Mouse (Mus musculus) cerebellum, adult 2 months (tissue): Measurements from ENCODE around the gene Ppp5c.

Source experiments
- CTCF ChIP-seq: fragments of 200-500 bp; IDR thresholded peaks from 2 replicates; pipeline ENCODE4 v1.5.1; 2011; ENCODE audit warnings: low read depth, mild to moderate bottlenecking, control low read depth, low read length, moderate library complexity, borderline replicate concordance; ENCODE audit not compliant: insufficient read depth
- POLR2A ChIP-seq: fragments of 200-500 bp; IDR thresholded peaks from 2 replicates; pipeline ENCODE4 v1.6.1; 2011; ENCODE audit warnings: low read length, control low read depth, borderline replicate concordance; ENCODE audit not compliant: insufficient read depth

DNA sequence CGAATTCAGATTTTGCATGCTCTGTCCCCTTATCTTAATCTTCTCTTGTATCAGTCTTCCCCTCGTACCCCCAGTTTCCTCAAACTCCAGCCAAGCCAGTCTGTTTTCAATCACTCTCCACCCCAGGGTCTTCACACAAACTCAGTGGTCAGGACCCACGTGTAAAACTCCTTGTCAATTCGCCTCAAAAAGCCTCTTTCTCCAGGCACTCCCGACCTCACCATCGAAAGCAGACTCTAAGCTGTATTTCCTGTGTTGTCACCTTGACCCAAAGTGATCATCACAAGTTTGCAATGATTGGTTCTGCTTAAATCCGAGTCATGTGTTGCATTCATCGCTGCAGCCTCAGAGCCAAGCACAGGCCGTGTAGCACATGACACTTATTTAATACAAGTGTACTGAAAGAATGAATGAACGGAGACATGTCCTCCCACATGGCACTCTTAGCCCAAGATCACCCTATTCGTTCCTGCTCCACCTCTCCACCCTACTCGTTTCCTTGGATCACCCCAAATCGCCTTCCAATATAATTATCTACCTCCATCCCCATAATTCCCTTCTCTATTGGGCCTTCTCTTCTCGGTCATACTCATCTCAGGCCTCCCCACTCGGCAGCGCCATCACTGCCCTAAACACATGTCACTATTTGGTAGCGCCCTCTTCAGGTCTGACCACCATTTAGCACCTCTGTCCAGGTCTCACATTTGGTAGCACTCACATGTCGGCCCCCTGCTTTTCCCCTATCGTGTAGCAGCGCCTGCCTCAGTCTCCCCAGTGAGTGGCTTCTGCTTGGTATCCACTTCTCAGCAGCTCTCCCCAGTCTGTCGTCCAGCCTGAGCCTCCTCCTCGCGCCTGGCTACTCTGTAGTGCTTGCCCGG lies 775 bp downstream of the Ppp5c start:
- peak; percentile 65; the same call in 1 of the 2 replicates for TF ChIP-seq CTCF
- no peak for TF ChIP-seq POLR2A
